Mouse (Mus musculus) ES-E14 (cell line): ENCODE results near the gene 4930578G10Rik. TPM values are rescaled to one million over a fixed set of nuclear protein-coding genes. Genes with fewer than 3 reads are reported as not detected.
"Not testable (repeated sequence)": the region's sequence is repeated elsewhere in the genome, so short reads cannot be mapped to it uniquely, and the experiment has no call there.

ENCODE experiments used
- DNase-seq: peaks from one replicate; pipeline ENCODE4 v3.0.0-alpha.2; 2013; ENCODE audit warnings: low read depth, low spot score
- H3K27ac ChIP-seq: 2 replicates; pipeline ENCODE4 v1.5.1; 2012; ENCODE audit warnings: low read depth, mild to moderate bottlenecking, low read length, moderate library complexity, mixed read lengths; ENCODE audit not compliant: poor library complexity, insufficient read depth, severe bottlenecking
- H3K36me3 ChIP-seq: 2 replicates; pipeline ENCODE4 v1.6.1; 2012; ENCODE audit warnings: mild to moderate bottlenecking, low read length, moderate library complexity, mixed read lengths; ENCODE audit not compliant: control insufficient read depth, poor library complexity, insufficient read depth, severe bottlenecking
- H3K4me1 ChIP-seq, 2 experiments: fragments of 150-350 bp in 1 of 2; sonication (generic) in 1 of 2; 2 replicates each; pipeline ENCODE4 v1.6.1; 2012; ENCODE audit warnings: low read length in 2 of 2, mild to moderate bottlenecking in 1 of 2, mixed read lengths in 1 of 2; ENCODE audit not compliant: control insufficient read depth in 2 of 2, insufficient read depth in 2 of 2, poor library complexity in 1 of 2
- H3K4me3 ChIP-seq, 2 experiments: fragments of 150-350 bp in 1 of 2; sonication (generic) in 1 of 2; 2 replicates each; pipeline ENCODE4 v1.5.1; 2012; ENCODE audit warnings: low read length in 2 of 2, low read depth in 1 of 2, mild to moderate bottlenecking in 1 of 2, mixed read lengths in 1 of 2; ENCODE audit not compliant: insufficient read depth in 1 of 2, poor library complexity in 1 of 2, severe bottlenecking in 1 of 2
- H3K9ac ChIP-seq: 2 replicates; pipeline ENCODE4 v1.6.1; 2012; ENCODE audit warnings: low read depth, mild to moderate bottlenecking, low read length, mixed read lengths; ENCODE audit not compliant: poor library complexity, insufficient read depth, severe bottlenecking
- H3K9me3 ChIP-seq: fragments of 150-350 bp; sonication (generic); 2 replicates; pipeline ENCODE4 v1.6.1; 2012; ENCODE audit warnings: low read depth, mild to moderate bottlenecking, low read length; ENCODE audit not compliant: control insufficient read depth, insufficient read depth
- in situ Hi-C, 2 experiments: fragments of 600-800 bp; cut with MboI; formaldehyde crosslinking; loops; one replicate each; pipeline ENCODE4 v1.15.1; 2025; ENCODE audit warnings: low sequenced_read_pairs in 2 of 2, inconsistent platforms in 1 of 2; ENCODE audit not compliant: unreplicated experiment in 2 of 2
- total RNA-seq: library from RNA; depleted of rRNA; stranded (reverse); fragments of 300-350 nt; gene quantifications from 2 replicates; pipeline ENCODE4 v1.2.3, GENCODE M21; 2012; rRNA removed

The 4930578G10Rik gene
- total RNA-seq: not detected in 2 replicates

DNA sequence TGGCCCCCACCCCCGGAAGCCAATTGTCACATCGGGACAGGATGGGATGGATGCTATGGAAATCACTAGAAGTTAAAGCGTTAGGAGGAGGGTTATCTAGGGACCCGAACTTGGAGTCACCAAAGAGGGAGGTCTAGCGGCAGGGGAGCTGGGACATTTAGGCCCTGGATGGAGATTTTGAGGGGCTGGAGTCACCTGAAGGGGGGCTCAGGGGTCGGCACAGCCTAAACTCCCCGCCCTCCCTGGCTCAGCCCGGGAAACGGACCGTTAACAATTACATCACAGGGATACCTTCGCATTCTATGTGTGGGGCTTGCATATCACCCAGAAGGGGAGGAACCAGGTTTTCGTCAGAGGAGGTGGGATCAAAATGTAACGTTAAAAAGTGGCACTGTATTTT is at the start of gene 4930578G10Rik:
Gene 4930578G10Rik, plus strand, starts transcription at position 301 of the 400 bp plus-strand sequence.
- H3K9me3 ChIP-seq, in situ Hi-C loops, H3K9ac ChIP-seq, H3K27ac ChIP-seq, H3K4me3 ChIP-seq, DNase-seq, H3K4me1 ChIP-seq, H3K36me3 ChIP-seq: not testable (repeated sequence)

DNA sequence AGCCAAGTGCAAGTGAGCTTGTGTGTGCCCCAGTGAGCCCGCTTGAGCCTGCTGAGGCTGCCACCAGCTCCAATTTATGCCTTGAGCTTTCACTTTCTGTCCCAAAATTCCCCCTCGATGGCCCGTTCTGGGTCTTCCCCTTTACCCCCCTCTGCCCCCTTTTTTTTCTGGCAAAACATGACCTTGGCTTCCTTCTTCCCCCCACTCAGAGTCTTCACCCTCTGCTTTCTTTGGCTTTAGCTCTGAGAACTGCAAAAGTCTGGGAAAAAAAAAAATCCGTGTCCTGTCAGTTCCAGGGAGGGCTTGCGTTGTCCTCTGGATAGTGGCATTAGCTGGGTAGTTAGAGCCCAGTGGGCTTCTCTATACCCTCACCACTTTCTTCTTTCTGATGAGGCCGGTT is 21.1 kb downstream of the 4930578G10Rik start, which contains the start of gene Ccl19:
Gene Ccl19, minus strand, starts transcription at position 101 of the 400 bp plus-strand sequence.
- H3K4me3 ChIP-seq, H3K27ac ChIP-seq, H3K9ac ChIP-seq, H3K36me3 ChIP-seq, in situ Hi-C loops, H3K9me3 ChIP-seq, DNase-seq, H3K4me1 ChIP-seq: not testable (repeated sequence)

DNA sequence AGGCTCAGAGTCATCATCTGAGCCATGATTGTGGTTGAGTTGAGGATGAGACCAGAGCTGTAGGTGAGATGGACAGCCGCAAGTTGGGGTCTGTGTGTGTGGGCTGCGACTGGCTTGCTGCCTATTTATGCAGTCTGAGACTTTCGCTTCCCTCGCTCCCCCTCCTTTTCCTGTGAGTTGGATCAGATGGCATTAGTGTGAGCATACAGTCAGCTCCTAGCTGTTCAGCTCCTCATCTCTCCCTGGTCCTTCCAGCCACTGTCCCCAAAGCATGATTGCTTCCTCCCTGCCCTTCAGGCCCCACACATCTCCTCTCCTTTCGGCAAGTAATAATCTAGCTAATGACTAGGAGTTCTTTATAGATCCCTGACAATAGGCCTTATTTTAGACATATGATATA is 38.5 kb downstream of the 4930578G10Rik start, which contains the start of gene Ccl21a:
Gene Ccl21a, minus strand, starts transcription at position 101 of the 400 bp plus-strand sequence.
- H3K9ac ChIP-seq, H3K9me3 ChIP-seq, H3K36me3 ChIP-seq, DNase-seq, in situ Hi-C loops, H3K4me1 ChIP-seq, H3K4me3 ChIP-seq, H3K27ac ChIP-seq: not testable (repeated sequence)

DNA sequence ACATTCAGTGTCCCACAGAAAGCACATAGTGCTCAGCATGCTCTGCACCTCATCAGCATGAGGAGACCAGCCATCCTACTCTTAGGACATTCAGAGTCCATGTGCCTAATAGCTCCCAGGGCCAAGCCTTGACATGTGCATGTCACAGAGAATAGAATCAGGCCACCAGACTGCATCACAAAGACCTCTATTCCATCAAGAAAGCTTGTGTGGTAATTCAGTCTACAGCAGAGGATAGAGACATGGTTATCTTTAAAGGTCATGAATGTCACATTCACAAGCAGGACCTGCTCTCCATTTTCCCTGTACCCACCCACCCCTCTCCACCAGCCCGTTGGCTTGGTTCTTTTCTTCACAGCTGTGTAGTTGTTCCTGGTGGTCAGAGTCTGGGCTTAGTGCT is 118.4 kb downstream of the 4930578G10Rik start, which contains the start of gene Fam205a1:
Gene Fam205a1, minus strand, starts transcription at position 101 of the 400 bp plus-strand sequence.
- H3K27ac ChIP-seq, H3K4me3 ChIP-seq, in situ Hi-C loops: not testable (repeated sequence)

DNA sequence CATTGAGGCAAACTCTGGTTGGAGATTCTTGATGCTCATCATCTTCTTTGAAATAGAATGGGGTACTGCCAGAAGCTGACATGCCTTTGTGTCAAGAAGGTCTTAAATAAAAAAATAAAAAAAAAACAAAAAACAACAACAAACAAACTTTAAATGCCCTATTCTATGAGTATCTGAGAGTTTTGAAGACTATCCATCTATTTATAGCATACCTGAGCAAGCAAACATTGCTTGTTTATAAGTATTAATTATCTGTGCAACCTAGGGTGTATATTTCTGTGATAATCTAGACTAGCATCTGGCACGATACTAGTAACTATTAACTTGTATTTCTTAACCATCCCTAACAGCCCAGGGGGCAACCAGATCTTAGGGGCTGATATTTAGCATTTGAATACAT is 121.3 kb downstream of the 4930578G10Rik start, which contains the start of gene Gm12394:
Gene Gm12394, minus strand, starts transcription at position 101 of the 400 bp plus-strand sequence.
- H3K36me3 ChIP-seq, H3K9me3 ChIP-seq, H3K4me3 ChIP-seq, H3K4me1 ChIP-seq, H3K27ac ChIP-seq, DNase-seq, H3K9ac ChIP-seq, in situ Hi-C loops: not testable (repeated sequence)

More for the DNA sequence above, 118.4 kb downstream of the 4930578G10Rik start, which contains the start of gene Fam205a1:
- H3K9ac ChIP-seq, DNase-seq, H3K36me3 ChIP-seq, H3K9me3 ChIP-seq, H3K4me1 ChIP-seq: not testable (repeated sequence)

DNA sequence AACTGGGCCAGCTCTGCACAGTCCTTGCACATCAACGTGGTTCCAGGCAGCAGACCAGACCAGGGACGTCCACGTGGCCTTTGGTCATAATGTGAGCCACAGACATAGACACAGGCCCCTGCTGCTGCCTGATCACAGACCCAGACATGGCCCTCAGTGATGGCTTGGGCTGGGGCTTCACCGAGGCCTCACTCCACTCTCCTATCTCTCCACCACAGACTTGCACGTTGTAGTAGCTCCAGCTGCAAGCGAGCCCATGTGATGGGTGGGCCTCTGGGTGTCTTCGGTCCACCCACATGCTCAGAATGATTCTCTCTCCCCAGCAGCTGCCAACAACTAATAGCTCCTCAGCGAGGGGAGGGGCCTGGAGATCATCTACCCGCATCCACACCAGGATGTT is 125.1 kb downstream of the 4930578G10Rik start:
- in situ Hi-C loops, H3K4me1 ChIP-seq, H3K36me3 ChIP-seq, H3K27ac ChIP-seq, DNase-seq, H3K9me3 ChIP-seq, H3K4me3 ChIP-seq, H3K9ac ChIP-seq: not testable (repeated sequence)

DNA sequence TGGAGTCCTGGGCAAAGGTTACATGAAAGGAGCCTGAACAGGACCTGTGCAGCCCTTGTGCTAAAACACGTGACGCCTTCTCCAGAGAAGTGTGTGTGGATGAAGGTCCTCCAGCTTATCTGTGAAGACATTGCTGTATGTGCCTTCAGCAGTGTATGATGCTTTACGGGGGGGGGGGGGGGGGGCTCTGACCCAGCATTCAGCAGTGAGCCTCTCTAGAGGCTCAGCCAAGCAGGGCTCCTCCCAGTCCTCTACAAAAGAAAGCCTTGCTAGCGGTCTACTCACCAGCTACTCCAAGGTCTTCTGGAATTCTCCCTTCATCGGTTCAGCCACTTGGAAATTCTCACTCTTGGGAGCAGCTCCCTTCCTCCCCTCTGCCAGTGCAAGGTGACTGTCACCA is 128.1 kb downstream of the 4930578G10Rik start:
- in situ Hi-C loops, H3K27ac ChIP-seq, H3K9ac ChIP-seq, H3K4me3 ChIP-seq, DNase-seq, H3K4me1 ChIP-seq, H3K36me3 ChIP-seq, H3K9me3 ChIP-seq: not testable (repeated sequence)
